Mouse (Mus musculus): ENCODE results near the gene Galc. TPM values are rescaled to one million over a fixed set of nuclear protein-coding genes. Genes with fewer than 3 reads are reported as not detected.

Gene Galc
- polyA plus RNA-seq, 1 experiment from 2014 or later: 2.4 TPM

DNA sequence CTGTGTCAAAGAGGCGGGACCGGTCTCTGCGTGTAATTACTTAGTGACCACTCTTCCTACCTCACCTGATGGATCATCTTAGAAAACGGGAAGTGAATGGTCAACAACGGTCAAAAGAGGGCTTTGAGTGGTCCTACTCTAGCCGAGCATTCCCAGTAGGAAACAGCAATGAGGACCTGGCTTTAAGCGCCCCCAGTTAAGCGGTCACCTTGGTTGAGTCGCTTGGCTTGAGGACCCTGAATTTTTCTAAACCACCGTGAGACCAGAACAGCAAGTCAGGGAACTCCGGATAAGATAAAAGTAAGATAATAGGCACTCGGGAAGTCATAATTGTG is 226 bp upstream of the Galc start:
- peak overlapping the region; percentile 78 for H3K4me3 ChIP-seq (ENCODE audit: low read depth, low read length)
- peak overlapping the region; percentile 9; the same call in 1 of the 2 replicates for H3K27ac ChIP-seq (ENCODE audit: low read length)
- peak overlapping the region; percentile 81 for H3K9ac ChIP-seq (ENCODE audit: low read depth, low read length)
- H3K9me3 ChIP-seq (replicated peaks; ENCODE audit: control insufficient read depth, low read length): no peaks in the 10 kb centered on the region
- no peaks in the 10 kb centered on the region for H3K27me3 ChIP-seq (ENCODE audit: control insufficient read depth, insufficient read depth, low read depth, low read length)
- H3K4me2 ChIP-seq (ENCODE audit: low read depth, low read length): peak overlapping the region; percentile 80
- under 1% methylated on average over 12 of the region's 12 CpGs for WGBS (ENCODE audit: insufficient replicate concordance)
- ATAC-seq (ENCODE audit: low read depth): no peak
- H3K36me3 ChIP-seq (ENCODE audit: control insufficient read depth, insufficient read depth): no peaks in the 10 kb centered on the region
- H3K4me1 ChIP-seq (ENCODE audit: control insufficient read depth, low read depth, low read length): no peaks in the 10 kb centered on the region; the same call in 1 of the 2 replicates

DNA sequence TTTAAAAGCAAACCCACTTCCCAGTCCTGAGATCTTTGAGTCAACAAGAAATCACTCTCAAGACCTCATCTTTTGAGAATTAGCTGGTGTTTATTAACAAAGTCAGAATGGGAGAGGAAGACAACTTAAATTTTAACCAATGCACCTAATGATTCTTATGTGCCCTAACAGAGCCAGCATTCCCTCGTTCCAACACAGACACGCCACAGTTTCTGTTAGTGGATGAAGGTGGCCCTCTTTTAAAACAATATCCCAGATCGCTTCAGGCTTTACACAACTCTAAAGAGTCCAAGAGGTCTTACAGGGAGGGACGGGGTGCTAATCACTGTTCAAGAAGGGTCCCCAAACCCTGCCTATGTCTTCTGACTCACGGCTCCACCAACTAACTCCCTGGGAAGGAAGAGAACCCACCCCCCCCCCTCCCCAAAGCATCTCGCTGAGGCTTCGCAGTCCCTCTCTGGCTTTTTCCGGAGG is 851 bp downstream of the Galc start:
- WGBS (ENCODE audit: insufficient replicate concordance): 2% methylated on average over 8 of the region's 8 CpGs
- no peaks in the 10 kb centered on the region for H3K9me3 ChIP-seq (replicated peaks; ENCODE audit: control insufficient read depth, low read length)
- peak overlapping the region; percentile 78 for H3K4me3 ChIP-seq (ENCODE audit: low read depth, low read length)
- no peaks in the 10 kb centered on the region for H3K27me3 ChIP-seq (ENCODE audit: control insufficient read depth, insufficient read depth, low read depth, low read length)
- H3K9ac ChIP-seq (ENCODE audit: low read depth, low read length): peak overlapping the region; percentile 81
- peak overlapping the region; percentile 80 for H3K4me2 ChIP-seq (ENCODE audit: low read depth, low read length)
- H3K27ac ChIP-seq (ENCODE audit: low read length): peak overlapping the region; percentile 79
- H3K36me3 ChIP-seq (ENCODE audit: control insufficient read depth, insufficient read depth): no peaks in the 10 kb centered on the region
- H3K4me1 ChIP-seq (ENCODE audit: control insufficient read depth, low read depth, low read length): no peaks in the 10 kb centered on the region; the same call in 1 of the 2 replicates
- peak; percentile 3; the same call in 1 of the 2 replicates for ATAC-seq (ENCODE audit: low read depth)

DNA sequence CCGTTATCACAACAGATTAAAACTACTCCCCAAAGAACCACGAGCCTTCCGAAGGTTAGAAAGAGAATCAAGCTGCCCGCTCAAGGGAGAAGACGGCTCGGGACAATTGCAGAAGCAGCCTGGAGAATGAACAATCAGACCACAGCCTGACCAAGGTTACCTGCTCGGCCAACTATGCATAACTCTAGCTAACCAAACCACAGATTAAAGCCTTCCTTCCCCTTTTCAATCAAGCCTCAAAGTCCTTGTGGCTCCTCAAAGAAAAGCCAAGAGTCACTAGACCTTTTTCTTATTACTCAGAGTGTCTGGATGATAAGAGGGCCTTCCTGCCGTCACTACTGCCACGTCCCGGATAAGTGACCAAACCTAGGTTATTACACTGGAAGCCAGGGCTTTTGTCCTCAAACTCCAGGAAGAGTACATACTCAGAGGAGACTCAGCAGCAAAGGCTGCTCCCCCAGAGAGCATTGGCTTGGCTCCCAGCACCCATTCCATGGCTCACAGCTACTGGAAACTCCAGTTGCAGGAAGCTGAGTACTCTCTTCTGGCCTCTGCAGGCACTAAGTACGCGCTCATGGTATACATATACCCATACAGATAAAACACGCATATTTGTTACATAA is 3.8 kb downstream of the Galc start:
- no peak for ATAC-seq (ENCODE audit: low read depth)
- 46% methylated on average over 13 of the region's 13 CpGs for WGBS (ENCODE audit: insufficient replicate concordance)
- Histone ChIP-seq H3K9me3 (replicated peaks; ENCODE audit: control insufficient read depth, low read length) (no peaks in the 10 kb centered on the region), H3K36me3 (ENCODE audit: control insufficient read depth, insufficient read depth) (no peaks in the 10 kb centered on the region), H3K9ac (ENCODE audit: low read depth, low read length) (no peak overlapping the region), H3K4me2 (ENCODE audit: low read depth, low read length) (no peak overlapping the region), H3K27ac (ENCODE audit: low read length) (no peak overlapping the region), H3K4me1 (ENCODE audit: control insufficient read depth, low read depth, low read length) (no peaks in the 10 kb centered on the region; the same call in 1 of the 2 replicates), H3K27me3 (ENCODE audit: control insufficient read depth, insufficient read depth, low read depth, low read length) (no peaks in the 10 kb centered on the region), H3K4me3 (ENCODE audit: low read depth, low read length) (no peak overlapping the region)

DNA sequence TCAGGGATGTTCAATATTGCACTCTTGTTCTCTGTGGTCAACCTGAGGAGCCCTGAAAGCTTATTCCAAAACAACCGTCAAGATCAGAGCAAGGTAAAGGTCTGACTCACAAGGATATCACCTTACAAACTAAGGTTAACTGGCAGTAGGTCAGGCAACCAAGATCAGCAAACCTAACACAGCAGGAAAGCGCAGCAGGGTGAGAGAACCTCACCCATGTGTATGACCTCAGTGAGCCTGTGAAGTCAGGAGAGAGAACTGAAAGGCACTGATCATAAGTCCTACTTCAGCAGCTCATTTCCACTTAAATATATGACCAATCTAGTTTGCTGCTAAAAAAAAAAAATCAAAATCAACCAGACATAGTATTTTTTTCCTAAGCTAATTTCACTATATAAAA is 6.8 kb downstream of the Galc start:
- no peak overlapping the region for H3K4me2 ChIP-seq (ENCODE audit: low read depth, low read length)
- no peak overlapping the region for H3K4me3 ChIP-seq (ENCODE audit: low read depth, low read length)
- no peak overlapping the region for H3K9ac ChIP-seq (ENCODE audit: low read depth, low read length)
- no peak for ATAC-seq (ENCODE audit: low read depth)
- 67% methylated on average over 2 of the region's 2 CpGs for WGBS (ENCODE audit: insufficient replicate concordance)
- H3K27ac ChIP-seq (ENCODE audit: low read length): no peak overlapping the region
- no peaks in the 10 kb centered on the region for H3K4me1 ChIP-seq (ENCODE audit: control insufficient read depth, low read depth, low read length)
- no peaks in the 10 kb centered on the region for H3K36me3 ChIP-seq (ENCODE audit: control insufficient read depth, insufficient read depth)
- H3K27me3 ChIP-seq (ENCODE audit: control insufficient read depth, insufficient read depth, low read depth, low read length): no peaks in the 10 kb centered on the region
- no peaks in the 10 kb centered on the region for H3K9me3 ChIP-seq (replicated peaks; ENCODE audit: control insufficient read depth, low read length)

DNA sequence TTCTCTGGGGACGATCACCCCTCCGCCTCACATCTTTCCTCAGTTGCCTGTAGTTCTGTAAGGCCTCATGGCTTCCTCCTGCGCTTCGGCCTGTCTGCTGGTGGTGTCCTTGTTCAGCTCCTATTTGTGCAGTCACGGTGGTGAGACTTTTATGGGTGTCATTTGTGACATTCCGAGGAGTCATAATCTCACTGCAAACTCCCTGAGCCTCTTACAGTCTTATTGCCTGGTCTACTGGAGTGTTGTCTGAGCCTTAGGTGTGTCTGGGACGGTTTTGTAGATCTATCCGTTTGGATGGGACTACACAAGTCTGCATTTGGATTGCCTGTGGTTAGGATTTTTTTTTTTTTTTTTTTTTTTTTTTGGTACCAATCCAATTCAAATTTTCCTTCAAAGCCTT is 8.9 kb downstream of the Galc start:
- WGBS (ENCODE audit: insufficient replicate concordance): 77% methylated on average over 8 of the region's 8 CpGs
- H3K9ac ChIP-seq (ENCODE audit: low read depth, low read length): no peak overlapping the region
- ATAC-seq (ENCODE audit: low read depth): no peak
- no peaks in the 10 kb centered on the region for H3K27me3 ChIP-seq (ENCODE audit: control insufficient read depth, insufficient read depth, low read depth, low read length)
- H3K36me3 ChIP-seq (ENCODE audit: control insufficient read depth, insufficient read depth): no peaks in the 10 kb centered on the region
- no peak overlapping the region for H3K4me3 ChIP-seq (ENCODE audit: low read depth, low read length)
- no peak overlapping the region for H3K4me2 ChIP-seq (ENCODE audit: low read depth, low read length)
- no peak overlapping the region for H3K27ac ChIP-seq (ENCODE audit: low read length)
- no peaks in the 10 kb centered on the region for H3K9me3 ChIP-seq (replicated peaks; ENCODE audit: control insufficient read depth, low read length)
- H3K4me1 ChIP-seq (ENCODE audit: control insufficient read depth, low read depth, low read length): no peaks in the 10 kb centered on the region

DNA sequence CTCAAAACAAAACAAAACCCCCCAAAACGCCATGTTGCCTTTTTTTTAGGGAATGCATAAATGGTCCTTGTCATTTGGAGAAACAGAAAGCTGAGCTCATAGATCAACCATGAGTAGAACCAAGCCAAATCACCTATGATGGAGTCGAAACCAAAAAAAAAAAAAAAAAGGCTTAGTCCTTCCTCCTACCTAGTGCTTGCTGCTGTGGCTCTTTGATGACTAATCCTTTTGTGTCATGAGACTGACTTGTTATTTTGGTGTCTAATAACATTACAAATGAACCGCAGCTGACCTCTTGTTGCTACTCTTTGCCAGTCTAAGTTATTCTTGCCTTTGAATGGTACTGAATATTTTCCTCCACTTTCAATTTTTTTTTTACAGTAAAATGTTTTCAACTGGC is 9.6 kb downstream of the Galc start:
- Histone ChIP-seq H3K9me3 (replicated peaks; ENCODE audit: control insufficient read depth, low read length) (no peaks in the 10 kb centered on the region), H3K27ac (ENCODE audit: low read length) (no peak overlapping the region), H3K36me3 (ENCODE audit: control insufficient read depth, insufficient read depth) (no peaks in the 10 kb centered on the region), H3K4me3 (ENCODE audit: low read depth, low read length) (no peak overlapping the region), H3K4me1 (ENCODE audit: control insufficient read depth, low read depth, low read length) (no peaks in the 10 kb centered on the region), H3K9ac (ENCODE audit: low read depth, low read length) (no peak overlapping the region), H3K27me3 (ENCODE audit: control insufficient read depth, insufficient read depth, low read depth, low read length) (no peaks in the 10 kb centered on the region), H3K4me2 (ENCODE audit: low read depth, low read length) (no peak overlapping the region)
- ATAC-seq (ENCODE audit: low read depth): no peak
- 52% methylated on average over 3 of the region's 3 CpGs for WGBS (ENCODE audit: insufficient replicate concordance)

DNA sequence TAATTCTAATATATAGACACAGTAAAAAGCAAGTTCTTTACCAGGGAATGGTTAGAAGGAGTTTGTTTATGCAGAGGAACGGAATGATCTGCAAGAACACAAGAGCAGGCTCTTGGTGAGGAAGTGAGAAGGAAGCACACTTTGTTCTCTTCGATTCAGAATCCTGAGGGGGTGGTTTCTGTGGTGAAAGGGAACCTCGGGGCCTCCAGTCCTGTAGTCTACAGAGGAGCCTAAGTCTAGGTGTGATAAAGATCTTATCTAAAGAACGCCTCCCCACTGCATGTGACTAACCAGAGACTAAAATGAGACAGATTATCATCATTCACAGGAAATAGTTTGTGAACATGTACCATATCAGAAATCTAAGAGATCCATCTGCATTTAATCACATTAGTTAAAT is 12.4 kb downstream of the Galc start:
- no peak for ATAC-seq (ENCODE audit: low read depth)
- no peaks in the 10 kb centered on the region for H3K36me3 ChIP-seq (ENCODE audit: control insufficient read depth, insufficient read depth)
- no peak overlapping the region for H3K4me2 ChIP-seq (ENCODE audit: low read depth, low read length)
- no peak overlapping the region for H3K9ac ChIP-seq (ENCODE audit: low read depth, low read length)
- H3K4me3 ChIP-seq (ENCODE audit: low read depth, low read length): no peak overlapping the region
- H3K4me1 ChIP-seq (ENCODE audit: control insufficient read depth, low read depth, low read length): no peaks in the 10 kb centered on the region
- H3K27me3 ChIP-seq (ENCODE audit: control insufficient read depth, insufficient read depth, low read depth, low read length): no peaks in the 10 kb centered on the region
- H3K9me3 ChIP-seq (replicated peaks; ENCODE audit: control insufficient read depth, low read length): no peaks in the 10 kb centered on the region
- H3K27ac ChIP-seq (ENCODE audit: low read length): no peak overlapping the region
- WGBS (ENCODE audit: insufficient replicate concordance): 10% methylated on average over 4 of the region's 4 CpGs

DNA sequence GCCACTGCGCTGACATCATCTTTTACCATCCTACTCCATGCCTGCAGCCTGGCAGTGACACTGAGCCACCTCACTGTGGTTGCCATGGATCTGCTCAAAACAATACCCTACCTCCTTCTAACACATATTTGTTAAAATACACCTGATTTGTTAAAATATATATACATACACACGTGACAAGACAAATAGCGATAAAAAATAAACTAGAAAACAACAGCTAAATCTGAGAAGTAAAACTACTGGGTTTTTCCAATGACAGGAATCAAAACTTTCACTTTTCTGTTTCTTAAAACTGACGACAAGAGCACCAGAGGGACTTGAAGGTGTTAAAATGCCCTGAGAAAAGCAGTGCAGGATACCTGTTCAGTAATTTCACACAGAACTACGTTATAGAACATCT is 14.4 kb downstream of the Galc start:
- WGBS (ENCODE audit: insufficient replicate concordance): 68% methylated on average over 5 of the region's 5 CpGs
- H3K36me3 ChIP-seq (ENCODE audit: control insufficient read depth, insufficient read depth): no peaks in the 10 kb centered on the region
- no peak overlapping the region for H3K27ac ChIP-seq (ENCODE audit: low read length)
- H3K9ac ChIP-seq (ENCODE audit: low read depth, low read length): no peak overlapping the region
- no peak overlapping the region for H3K4me2 ChIP-seq (ENCODE audit: low read depth, low read length)
- no peak overlapping the region for H3K4me3 ChIP-seq (ENCODE audit: low read depth, low read length)
- no peaks in the 10 kb centered on the region for H3K4me1 ChIP-seq (ENCODE audit: control insufficient read depth, low read depth, low read length)
- no peaks in the 10 kb centered on the region for H3K27me3 ChIP-seq (ENCODE audit: control insufficient read depth, insufficient read depth, low read depth, low read length)
- no peaks in the 10 kb centered on the region for H3K9me3 ChIP-seq (replicated peaks; ENCODE audit: control insufficient read depth, low read length)
- ATAC-seq (ENCODE audit: low read depth): no peak

DNA sequence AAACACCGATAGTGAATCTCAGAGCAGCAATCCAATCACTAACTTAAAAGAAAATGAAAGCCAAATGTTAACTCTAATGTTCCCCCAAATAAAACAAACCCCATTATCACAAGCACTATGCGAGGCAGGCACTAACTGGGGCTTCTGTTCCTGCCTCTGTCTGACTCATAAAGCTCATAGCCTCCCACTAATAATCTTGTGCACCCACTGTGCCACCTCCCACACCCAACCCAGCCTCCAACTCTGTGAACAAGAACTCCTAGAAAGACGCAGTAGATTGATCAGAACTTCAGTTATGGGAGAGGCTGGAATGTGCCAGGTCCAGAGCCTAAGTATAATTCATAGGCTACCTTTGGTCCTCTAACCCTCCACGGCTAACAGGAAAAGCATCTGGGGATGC is 15.1 kb downstream of the Galc start:
- Histone ChIP-seq H3K4me1 (ENCODE audit: control insufficient read depth, low read depth, low read length) (no peaks in the 10 kb centered on the region), H3K9ac (ENCODE audit: low read depth, low read length) (no peak overlapping the region), H3K9me3 (replicated peaks; ENCODE audit: control insufficient read depth, low read length) (no peaks in the 10 kb centered on the region), H3K4me3 (ENCODE audit: low read depth, low read length) (no peak overlapping the region), H3K4me2 (ENCODE audit: low read depth, low read length) (no peak overlapping the region), H3K36me3 (ENCODE audit: control insufficient read depth, insufficient read depth) (no peaks in the 10 kb centered on the region), H3K27ac (ENCODE audit: low read length) (no peak overlapping the region), H3K27me3 (ENCODE audit: control insufficient read depth, insufficient read depth, low read depth, low read length) (no peaks in the 10 kb centered on the region)
- ATAC-seq (ENCODE audit: low read depth): no peak
- 72% methylated on average over 4 of the region's 4 CpGs for WGBS (ENCODE audit: insufficient replicate concordance)

All from liver, embryonic 16.5 days (tissue).